Mouse (Mus musculus) thymus, adult 2 months (tissue): ENCODE results near the gene Ing4.
"Not testable (repeated sequence)": the region's sequence is repeated elsewhere in the genome, so short reads cannot be mapped to it uniquely, and the experiment has no call there.

Experiments
- CTCF ChIP-seq: fragments of 200-500 bp; IDR thresholded peaks from 2 replicates; pipeline ENCODE4 v1.5.1; 2012; ENCODE audit warnings: mild to moderate bottlenecking, control low read depth, low read length, moderate library complexity, borderline replicate concordance; ENCODE audit not compliant: control insufficient read depth, poor library complexity, insufficient read depth; ENCODE audit errors: extremely low read depth
- POLR2A ChIP-seq: fragments of 200-500 bp; IDR thresholded peaks from 2 replicates; pipeline ENCODE4 v1.6.1; 2012; ENCODE audit warnings: mild to moderate bottlenecking, low read length, control low read depth, moderate library complexity; ENCODE audit not compliant: control insufficient read depth, poor library complexity, insufficient read depth; ENCODE audit errors: extremely low read depth

GRCm38 (mm10) chr6:125030532-125030931 lies 9.0 kb upstream of the Ing4 start:
- peak; percentile 99 for TF ChIP-seq CTCF
- not testable (repeated sequence) for TF ChIP-seq POLR2A
